Mouse (Mus musculus): ENCODE data around the gene Cldn22.

Cldn22 gene

DNA sequence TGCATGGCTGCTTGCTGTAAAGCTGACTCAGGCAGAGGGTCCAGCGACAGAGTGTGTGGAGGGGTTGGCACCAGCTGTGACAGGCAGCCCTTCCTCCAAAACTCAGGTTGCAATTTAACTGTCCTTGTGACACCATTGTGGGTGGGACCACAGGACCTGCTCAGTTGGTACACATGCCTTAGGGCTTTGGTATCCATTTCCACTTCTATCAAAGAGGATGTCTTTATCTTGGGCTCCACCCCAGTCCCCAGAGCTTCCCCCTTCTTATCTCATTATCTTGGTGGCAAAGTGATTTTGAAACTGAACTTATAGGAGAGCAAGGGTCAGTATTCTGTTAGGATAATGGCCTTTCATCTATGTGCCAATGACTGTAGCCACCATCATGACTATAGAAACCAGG, 9.7 kb downstream of the Cldn22 start:
- no peak for DNase-seq (ENCODE audit: low spot score)

- no peak for DNase-seq (ENCODE audit: low spot score)
Measured at GRCm38 (mm10) chr8:47843063-47843462, 18.8 kb downstream of the Cldn22 start.

DNA sequence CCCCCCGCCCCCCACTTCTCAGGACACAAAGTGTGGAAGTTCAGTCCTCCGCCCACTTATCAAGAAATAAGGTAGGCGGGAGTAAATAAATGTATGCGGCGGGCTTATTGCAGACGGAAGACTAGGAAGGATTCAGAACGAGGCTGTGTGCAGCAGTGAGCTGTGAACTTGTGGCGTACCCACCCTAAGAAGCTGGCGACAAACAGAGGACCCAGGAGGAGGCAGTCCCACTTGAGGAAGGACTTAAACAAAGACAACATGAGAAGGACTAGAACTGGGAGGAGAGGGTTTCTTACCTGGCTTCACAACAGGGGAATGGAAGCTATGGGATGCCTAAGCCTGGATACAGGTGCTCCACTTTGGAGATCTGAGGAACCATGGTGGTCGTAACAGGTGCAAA, 19.4 kb downstream of the Cldn22 start:
- no peak for DNase-seq (ENCODE audit: low spot score)

- peak; percentile 26 for DNase-seq (ENCODE audit: low spot score)
Measured at GRCm38 (mm10) chr8:47845956-47846355, 21.7 kb downstream of the Cldn22 start.

DNA sequence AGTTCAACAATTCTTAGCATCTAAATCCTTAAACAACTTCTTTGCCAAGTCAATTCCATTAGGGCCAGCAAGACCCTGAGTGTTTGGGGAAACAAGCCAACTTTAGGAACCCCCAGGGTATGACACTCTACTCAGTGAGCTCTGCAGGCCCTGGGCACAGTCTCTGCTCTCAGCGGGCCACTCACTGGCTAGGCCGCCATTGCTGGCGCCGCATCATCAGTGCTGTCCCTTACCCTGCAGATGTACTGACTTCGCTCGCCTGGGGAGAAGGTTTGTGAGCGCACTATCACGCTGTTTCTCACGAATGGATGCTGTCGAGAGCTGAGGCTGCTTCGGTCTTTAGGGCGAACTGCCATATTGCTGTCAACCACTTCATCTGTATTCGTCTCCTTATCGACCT, 22.9 kb downstream of the Cldn22 start:
- DNase-seq (ENCODE audit: low spot score), result no peak

- DNase-seq (ENCODE audit: low spot score), result no peak
Measured at GRCm38 (mm10) chr8:47847931-47848330, 23.6 kb downstream of the Cldn22 start.

GRCm38 (mm10) chr8:47849842-47850241, 25.6 kb downstream of the Cldn22 start:
- no peak for DNase-seq (ENCODE audit: low spot score)

DNA sequence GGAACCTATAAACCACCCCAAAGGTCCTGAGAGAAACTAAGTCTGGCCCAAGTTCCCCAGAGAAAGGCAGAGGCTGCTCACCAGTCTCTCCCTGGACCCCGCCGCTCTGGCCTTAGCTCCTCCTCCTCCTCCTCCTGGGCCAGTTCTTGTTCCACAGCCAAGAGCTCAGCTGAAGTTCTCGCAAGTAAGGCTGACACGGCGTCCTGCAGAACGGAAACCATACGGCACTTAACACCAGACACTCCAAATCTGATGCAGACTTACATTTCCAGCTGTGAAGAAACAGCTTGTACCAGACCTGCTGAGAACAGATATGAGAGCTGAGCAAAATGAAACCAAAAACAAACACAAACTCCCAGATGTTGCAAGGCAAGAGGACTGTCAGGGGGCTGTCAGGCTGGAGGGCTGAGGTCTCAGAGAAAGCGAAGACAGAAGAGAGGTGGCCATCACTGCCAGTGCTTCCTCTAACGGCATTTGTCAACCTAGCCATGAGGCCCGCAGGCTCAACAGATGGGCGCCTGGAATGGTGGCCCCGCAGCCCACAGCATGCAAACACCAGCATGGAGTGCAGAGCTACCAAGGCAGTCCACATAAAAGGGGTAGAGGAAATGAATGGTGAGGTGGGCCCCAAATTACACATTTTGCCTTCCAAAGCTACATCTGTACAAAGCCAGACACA, 27.7 kb downstream of the Cldn22 start:
- peak; percentile 28 for DNase-seq (ENCODE audit: low spot score)

DNA sequence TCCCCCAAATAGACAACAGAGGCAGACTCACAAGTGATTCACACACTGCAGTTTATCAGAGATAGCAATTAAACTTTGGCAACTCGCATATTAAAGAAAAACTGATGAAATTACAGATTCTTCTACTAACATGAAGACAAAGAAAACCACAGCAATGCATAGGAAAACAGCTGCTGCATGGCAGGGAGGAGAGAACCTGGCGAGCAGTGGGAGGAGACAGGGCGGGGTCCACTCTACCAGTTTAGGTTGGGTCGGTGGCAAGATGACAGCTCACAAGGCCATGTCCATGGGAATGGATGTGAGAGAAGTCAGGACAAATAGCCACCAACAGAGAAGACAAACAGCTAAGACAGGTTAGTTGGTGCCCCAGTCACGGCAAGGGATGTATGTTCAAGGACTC, 28.5 kb downstream of the Cldn22 start:
- DNase-seq (ENCODE audit: low spot score), result no peak

DNA sequence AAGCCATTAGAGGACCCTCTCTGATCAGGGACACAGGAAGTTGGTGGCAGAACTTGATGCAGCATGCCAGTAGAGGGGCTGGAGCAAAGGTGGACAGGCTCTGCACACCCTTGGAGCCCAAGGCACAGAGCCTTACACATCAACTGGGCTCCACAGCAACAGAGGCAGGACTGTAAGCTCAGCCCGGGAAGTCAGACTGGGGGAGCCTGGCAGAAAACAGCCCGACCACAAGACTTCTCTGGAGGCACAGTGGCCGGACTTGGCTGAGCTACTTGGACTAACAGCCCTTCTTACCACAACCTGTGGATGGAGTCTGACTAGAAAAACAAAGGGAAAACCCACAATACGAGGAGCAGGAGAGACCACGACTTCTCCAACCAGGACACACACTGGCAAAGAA, 29.1 kb downstream of the Cldn22 start:
- no peak for DNase-seq (ENCODE audit: low spot score)

DNA sequence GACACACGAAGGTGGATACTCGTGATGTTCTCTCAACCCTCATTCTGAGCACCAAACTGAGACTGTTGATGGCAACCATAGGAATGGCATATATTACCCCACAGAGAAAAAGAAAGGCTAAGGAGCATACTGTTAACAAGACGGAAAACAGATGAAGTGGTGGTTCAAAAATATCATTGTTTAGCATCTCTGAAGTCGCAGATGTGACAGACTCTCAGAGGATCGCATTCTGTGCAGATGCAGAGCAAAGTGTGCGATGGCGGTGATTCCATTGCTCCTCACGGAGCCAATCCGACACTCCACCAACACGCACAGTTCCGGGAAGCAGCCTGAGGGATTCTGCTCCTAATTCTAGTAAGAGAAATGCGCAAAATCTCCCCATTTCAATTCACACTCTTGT, 35.0 kb downstream of the Cldn22 start:
- DNase-seq (ENCODE audit: low spot score), result no peak

- no peak for DNase-seq (ENCODE audit: low spot score)
Measured at GRCm38 (mm10) chr8:47866568-47866967, 42.3 kb downstream of the Cldn22 start.

DNA sequence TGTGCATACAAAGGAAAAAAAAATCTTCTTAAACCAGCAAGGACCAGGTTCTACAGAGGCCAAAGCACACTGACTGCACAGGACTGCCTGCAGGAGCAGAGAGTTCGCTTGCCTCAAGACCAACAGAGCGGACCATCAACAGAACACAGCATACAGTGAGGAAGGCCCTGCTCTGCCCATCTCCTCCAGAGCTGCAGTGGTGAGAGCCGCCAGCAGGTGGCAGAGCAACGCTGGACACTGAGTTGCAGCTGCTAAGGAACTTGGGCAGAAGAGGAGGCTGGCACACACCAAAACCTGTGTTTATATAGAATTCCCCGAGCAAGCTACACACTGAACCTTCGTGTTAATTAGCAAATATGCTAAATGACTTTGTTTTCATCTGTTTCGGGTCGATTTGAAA, 42.8 kb downstream of the Cldn22 start:
- DNase-seq (ENCODE audit: low spot score), result peak; percentile 88

GRCm38 (mm10) chr8:47872361-47873107, 48.3 kb downstream of the Cldn22 start:
- peak; percentile 76 for DNase-seq (ENCODE audit: low spot score)

- DNase-seq (ENCODE audit: low spot score), result no peak
Measured at GRCm38 (mm10) chr8:47874497-47875178, 50.4 kb downstream of the Cldn22 start.

Data from embryo, embryonic 10 days (tissue).